ENCODE assay signal across 9 mouse cellular contexts in genomic region chr6:95650082-95650722, GRCm38 (mm10).
DNase-seq lines count a peak whose midpoint lies in the region; ATAC-seq and TF ChIP-seq lines count a peak whose summit lies in the region.
"Had no signal": no experiment of that assay in that cellular context is flagged by ENCODE, and none has a peak within 500 bp of the region (broad histone marks: within the 10 kb centered on the region; RNA-seq: fewer than 3 reads in every experiment).

No protein-coding gene starts in this region.

- no peak overlapping the region for H3K9ac ChIP-seq in heart, embryonic 13.5 days
- no peak overlapping the region for H3K9ac ChIP-seq in midbrain, postnatal 0 days (replicated peaks; ENCODE audit: low read length, poor library complexity, severe bottlenecking)
- H3K9ac ChIP-seq: liver, embryonic 15.5 days had no signal

- H3K4me3 ChIP-seq in heart, embryonic 13.5 days = no peak overlapping the region
- H3K4me3 ChIP-seq in midbrain, postnatal 0 days (ENCODE audit: low read depth, low read length) = no peak overlapping the region
- H3K4me3 ChIP-seq: liver, embryonic 15.5 days had no signal

- H3K36me3 ChIP-seq in heart, embryonic 13.5 days = peaks cover 14% of the 10 kb centered on the region
- H3K36me3 ChIP-seq in midbrain, postnatal 0 days (ENCODE audit: insufficient read depth, low read length) = no peaks in the 10 kb centered on the region
- H3K36me3 ChIP-seq: liver, embryonic 15.5 days had no signal

- no peak for DNase-seq in heart, adult 18-20 months
- peak; percentile 25 for DNase-seq in lung, postnatal 10 days
- no peak for DNase-seq in lung, postnatal 14 days
- peak; percentile 46 for DNase-seq in embryo, embryonic 10.5 days (ENCODE audit: low spot score)
- DNase-seq in midbrain, postnatal 0 days (ENCODE audit: low spot score) = peak; percentile 28
- DNase-seq in right cerebral cortex, postnatal 25 days = no peak
- DNase-seq in layer of hippocampus, adult 11-12 months (ENCODE audit: low spot score) = no peak

- no peak for ATAC-seq in heart, embryonic 13.5 days (ENCODE audit: extremely low read depth, insufficient number of reproducible peaks, low FRiP score, low TSS enrichment)
- ATAC-seq in midbrain, postnatal 0 days (ENCODE audit: low FRiP score) = no peak

- no peak overlapping the region for H3K4me2 ChIP-seq in heart, embryonic 13.5 days
- H3K4me2 ChIP-seq in midbrain, postnatal 0 days (ENCODE audit: low read depth, low read length, poor library complexity, severe bottlenecking) = no peak overlapping the region
- H3K4me2 ChIP-seq: liver, embryonic 15.5 days had no signal

- WGBS in heart, embryonic 13.5 days = 53% methylated on average over 13 of the region's 13 CpGs
- 46% methylated on average over 13 of the region's 13 CpGs for WGBS in midbrain, postnatal 0 days

- H3K27ac ChIP-seq in heart, embryonic 13.5 days (replicated peaks) = 0 out of 2 replicates have a peak overlapping the region, but pooled peaks have one; percentile 20
- H3K27ac ChIP-seq in midbrain, postnatal 0 days (ENCODE audit: low read depth, low read length) = no peak overlapping the region
- H3K27ac ChIP-seq: liver, embryonic 15.5 days had no signal

- no peak for TF ChIP-seq CTCF in midbrain, postnatal 0 days (IDR thresholded peaks at IDR 0.05)

- H3K4me1 ChIP-seq in heart, embryonic 13.5 days = peaks cover 12% of the 10 kb centered on the region; the same call in 1 of the 2 replicates
- 0 out of 2 replicates have a peak, but pooled peaks cover 4% of the 10 kb centered on the region for H3K4me1 ChIP-seq in midbrain, postnatal 0 days (ENCODE audit: insufficient read depth, low read length)

- H3K9me3 ChIP-seq in heart, embryonic 13.5 days = no peaks in the 10 kb centered on the region
- no peaks in the 10 kb centered on the region for H3K9me3 ChIP-seq in midbrain, postnatal 0 days (ENCODE audit: low read length)
- H3K9me3 ChIP-seq: liver, embryonic 15.5 days had no signal

- no peaks in the 10 kb centered on the region for H3K27me3 ChIP-seq in heart, embryonic 13.5 days (replicated peaks)
- H3K27me3 ChIP-seq in midbrain, postnatal 0 days (ENCODE audit: insufficient read depth, low read length) = no peaks in the 10 kb centered on the region
- H3K27me3 ChIP-seq: liver, embryonic 15.5 days had no signal

Comparison
In these comparisons a context has a peak if more than half of its experiments do, and no peak if none do; other contexts are left out.
1. DNase-seq: peak in lung, postnatal 10 days (single experiment), embryo, embryonic 10.5 days (single experiment) and midbrain, postnatal 0 days (single experiment); none in heart, adult 18-20 months (0 of 2), lung, postnatal 14 days (single experiment), right cerebral cortex, postnatal 25 days (single experiment) and layer of hippocampus, adult 11-12 months (single experiment).